Mouse (Mus musculus) layer of hippocampus, adult 18-20 months (tissue): ENCODE measurements at regions not wholly inside any gene's neighbourhood (a gene's known extent, or its start where the extent isn't known, plus 50 kb on each side); places are given as distances from the start of the nearest gene placed in this dataset.

Source experiments
- DNase-seq, 2 experiments: peaks; one replicate each; pipeline ENCODE4 v3.0.0; 2022; ENCODE audit warnings: low spot score in 2 of 2

DNA sequence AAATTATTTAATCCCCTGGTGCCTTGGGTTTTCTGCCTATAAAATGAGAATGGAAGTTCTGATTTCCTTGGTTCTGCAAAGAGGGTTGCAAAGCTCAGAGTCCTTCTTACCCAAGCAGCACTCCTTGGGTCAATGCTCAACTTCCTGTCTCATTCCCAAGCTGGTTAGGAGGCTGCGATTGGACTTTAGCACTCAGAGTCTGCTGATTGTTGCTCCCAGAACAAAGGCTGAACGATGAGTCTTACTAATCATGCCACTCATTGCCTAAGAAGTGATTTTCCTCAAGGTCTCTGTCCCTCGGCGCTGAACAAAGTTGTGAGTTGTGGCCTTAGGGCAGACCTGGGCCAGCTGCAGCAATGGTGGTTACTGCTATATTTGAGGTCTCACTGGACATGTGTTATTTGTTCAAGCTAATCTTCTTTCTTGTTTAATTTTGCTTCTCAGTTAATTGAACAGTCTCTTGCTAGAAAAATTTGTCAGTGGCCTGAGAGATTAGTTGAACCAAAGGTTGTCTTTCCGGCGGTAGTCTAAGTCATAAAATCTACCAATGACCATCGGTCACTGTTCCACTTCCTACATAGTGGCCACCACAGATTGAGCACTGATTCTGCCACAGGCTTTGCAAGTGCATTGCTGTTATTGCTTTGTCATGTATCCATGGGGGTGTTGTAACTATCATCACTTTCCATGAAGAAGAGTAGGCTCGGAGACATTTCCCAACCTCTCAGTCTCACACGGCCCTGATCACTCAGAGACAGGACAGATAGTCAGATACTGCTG lies 101.2 kb upstream of the Gm15217 start:
- DNase-seq: no peak

DNA sequence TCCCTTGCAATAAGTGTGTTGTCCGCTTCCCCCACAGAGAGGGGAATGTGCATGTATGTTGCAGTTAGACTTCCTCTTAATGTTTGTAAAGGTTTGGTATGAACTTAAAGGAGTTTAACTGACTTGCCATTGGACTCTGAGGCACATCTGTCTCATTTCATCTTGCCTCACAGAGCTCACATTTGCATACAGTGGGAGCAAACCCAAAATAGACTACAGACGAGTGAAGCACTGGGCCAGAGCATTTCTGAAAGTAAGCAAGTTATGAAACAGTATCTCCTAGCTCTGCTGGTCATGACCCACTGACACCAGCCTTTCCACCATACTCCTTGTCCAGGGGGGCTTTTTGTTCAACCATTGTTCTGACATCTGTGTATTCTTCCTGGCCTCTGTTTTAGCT lies 86.8 kb upstream of the Gm15217 start:
- DNase-seq: no peak

DNA sequence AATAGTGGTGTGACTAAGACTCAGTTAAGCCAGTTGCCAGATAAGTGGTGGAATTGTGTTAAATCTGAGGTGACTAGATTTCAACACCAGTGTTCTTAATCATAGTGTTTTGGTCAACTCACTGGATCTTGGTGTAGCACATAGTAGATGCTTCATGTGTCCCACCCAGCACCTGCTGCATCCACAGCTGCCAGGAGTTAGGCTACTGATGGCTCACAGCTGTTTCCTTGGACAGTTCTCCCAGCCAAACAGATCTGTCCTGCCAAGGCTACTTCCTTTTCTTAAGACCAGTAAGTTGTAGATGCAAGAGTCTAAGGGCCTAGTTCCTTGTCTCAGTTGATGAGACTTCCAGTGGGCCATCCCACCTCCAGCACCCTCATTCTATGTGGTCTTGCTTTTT lies 82.9 kb upstream of the Gm15217 start:
- DNase-seq: no peak

DNA sequence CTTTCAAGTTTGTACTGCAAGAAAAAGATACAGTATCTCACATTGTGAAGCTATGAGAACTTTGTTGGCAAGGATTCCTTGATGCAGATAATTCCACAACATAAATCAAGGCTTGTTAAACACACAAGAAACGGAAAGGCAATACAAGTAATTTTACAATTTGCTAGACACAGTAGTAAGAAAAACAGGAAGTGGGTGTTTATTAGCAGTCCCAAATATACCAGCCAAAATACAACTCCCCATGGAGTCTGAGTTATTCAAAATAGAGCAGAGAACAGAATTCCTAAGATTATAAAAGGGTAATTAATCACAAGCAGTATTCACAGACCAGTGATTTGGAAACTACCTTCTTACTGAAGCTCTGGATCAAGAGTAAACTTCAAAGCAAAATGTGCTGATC lies 78.7 kb upstream of the Gm15217 start:
- no peak for DNase-seq

DNA sequence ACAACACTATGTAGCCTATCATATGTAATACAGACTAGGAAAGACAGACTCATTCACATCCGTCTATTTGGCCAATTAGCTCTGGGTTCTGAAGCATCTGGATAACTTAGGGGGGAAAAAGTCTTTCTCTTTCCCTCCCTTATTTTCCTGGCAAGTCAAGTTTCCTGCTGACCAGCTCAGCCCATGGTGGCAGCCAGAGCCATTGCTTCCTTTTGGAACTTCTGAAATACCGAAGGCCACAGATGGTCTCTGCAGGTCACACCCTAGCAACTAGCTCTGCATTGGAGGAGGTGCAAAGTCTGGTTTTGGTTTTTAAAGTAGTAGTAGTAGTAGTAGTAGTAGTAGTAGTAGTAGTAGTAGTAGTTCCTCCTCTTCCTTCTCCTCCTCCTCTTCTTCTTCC lies 76.6 kb upstream of the Gm15217 start:
- no peak for DNase-seq

DNA sequence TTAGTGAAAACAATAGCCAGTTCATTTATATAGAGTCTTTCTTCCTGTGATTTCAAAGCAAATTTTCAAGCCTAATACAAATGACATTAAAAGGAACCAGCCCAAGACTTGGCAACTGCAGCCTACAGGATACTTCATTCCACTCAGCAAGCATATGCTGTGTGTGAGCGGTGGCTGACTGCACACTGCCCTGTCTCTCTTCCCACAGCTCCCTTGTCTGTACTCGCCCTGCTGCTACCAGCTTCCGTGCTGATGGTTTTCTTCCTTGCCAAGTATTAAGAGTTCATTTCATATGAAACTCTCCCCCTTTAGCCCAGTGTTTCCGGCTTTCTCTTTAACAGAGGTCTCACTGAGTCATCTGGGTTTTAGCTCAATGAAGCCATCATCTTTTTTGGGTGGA lies 73.9 kb upstream of the Gm15217 start:
- DNase-seq: peak; percentile 4 to 22

DNA sequence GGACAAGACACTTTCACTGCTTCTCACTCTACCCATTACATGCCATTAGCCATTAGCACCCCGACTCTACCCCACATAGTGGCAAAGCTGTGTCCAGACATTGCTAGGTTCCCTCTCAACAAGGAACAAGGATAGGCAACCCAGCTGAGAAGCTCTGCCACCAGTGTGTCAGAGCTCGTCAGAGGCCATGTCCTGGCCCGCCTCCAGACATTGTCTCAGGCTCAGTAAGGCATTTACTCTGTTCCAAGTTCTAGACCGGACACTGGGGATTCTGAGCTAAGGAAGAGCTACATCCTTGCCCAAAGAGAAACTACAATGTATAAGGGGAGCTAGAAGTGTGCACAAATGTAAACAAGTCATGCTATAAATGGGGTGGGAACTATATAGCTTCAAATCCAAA lies 66.2 kb upstream of the Gm15217 start:
- no peak for DNase-seq

DNA sequence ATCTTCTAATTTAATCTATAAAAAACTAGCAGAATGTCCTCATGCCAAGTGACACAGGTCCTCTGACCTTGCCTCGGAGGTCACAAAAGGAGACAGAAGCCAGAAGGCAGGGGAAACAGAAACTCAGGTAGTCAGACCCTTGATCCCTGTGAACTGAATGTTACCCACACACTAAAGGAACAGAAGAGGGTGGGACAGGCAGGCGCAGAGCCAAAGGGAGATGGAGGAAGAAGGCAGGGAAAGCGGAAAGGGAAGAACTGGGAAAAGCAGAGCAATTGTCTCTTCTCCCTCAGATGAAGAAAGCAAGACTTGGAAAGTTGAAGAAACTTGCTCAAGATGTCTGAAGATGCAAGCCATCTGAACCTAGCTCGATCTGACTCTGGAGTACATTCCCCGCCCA lies 62.7 kb upstream of the Gm15217 start:
- DNase-seq: no peak

DNA sequence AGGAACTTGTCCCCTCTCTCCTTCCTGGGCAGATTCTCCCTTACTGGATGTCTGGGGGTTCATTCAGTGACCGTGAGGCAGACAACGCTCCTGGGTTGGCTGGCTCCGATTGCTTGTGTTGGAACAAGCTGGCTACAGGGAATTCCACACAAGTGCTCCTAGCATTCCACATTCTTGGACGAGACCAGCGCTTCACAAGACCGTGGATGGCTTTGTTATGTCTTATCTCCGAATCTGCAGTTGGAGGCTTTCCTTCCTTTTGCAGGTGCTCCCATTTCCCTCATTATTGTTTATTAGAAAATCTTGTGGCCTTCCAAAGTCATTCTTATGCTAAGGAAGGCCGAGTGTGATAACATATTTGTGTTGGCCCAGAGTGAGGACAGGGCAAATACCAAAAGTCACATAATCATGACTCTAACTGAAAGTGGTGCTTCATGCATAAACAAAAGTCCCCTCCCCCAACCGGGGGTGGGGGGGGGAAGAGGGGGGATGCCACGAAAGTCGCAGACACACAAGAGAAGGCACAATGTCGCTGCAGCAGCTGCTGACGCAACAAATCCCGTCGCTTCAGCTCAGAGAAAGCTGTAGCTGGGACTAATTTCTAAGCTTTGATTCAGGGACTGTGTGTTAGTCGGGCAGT lies 61.7 kb upstream of the Gm15217 start:
- DNase-seq: no peak

DNA sequence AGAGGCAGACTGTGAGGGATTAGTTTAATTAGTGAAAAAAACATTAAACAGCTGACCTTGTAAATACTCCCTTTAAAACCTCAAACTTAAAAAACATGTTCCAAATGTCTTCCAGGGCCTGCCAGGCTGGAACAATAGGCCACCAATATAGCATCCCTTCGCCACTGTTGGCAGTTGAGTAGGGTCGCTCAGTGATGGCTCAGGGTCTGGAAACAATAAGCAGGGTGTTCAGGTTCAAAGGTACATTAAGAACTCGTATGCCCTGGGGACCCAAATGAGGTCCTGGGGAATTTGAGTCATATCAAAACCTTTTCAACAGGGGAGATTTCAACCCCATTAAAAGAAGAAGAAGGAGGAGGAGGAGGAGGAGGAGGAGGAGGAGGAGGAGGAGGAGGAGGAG lies 51.1 kb upstream of the Gm15217 start:
- DNase-seq: no peak
